Mouse (Mus musculus) T-cell, adult 66 days (primary cell): ENCODE data around the gene Mamld1. TPM values are rescaled to one million over a fixed set of nuclear protein-coding genes. Genes with fewer than 3 reads are reported as not detected.

Experiments used
- total RNA-seq, 2 experiments: library from RNA; stranded (reverse); gene quantifications; 3 replicates in 1 of 2; 4 replicates in 1 of 2; pipeline ENCODE4 v1.2.4; 2023

The Mamld1 gene
- not detected for total RNA-seq

GRCm38 (mm10) chrX:71049864-71050576 lies at the start of gene Mamld1:
TSS of gene Mamld1 (plus strand) at chrX:71050256.

Other genes starting within 250 kb of the Mamld1 start
- 10 to 100 TPM in 1 of 2 experiments, 1 to 10 TPM in 1; 9.1 to 10.3 TPM for gene Mtm1, start 160.5 kb downstream of the Mamld1 start, total RNA-seq